In the genomic region with DNA sequence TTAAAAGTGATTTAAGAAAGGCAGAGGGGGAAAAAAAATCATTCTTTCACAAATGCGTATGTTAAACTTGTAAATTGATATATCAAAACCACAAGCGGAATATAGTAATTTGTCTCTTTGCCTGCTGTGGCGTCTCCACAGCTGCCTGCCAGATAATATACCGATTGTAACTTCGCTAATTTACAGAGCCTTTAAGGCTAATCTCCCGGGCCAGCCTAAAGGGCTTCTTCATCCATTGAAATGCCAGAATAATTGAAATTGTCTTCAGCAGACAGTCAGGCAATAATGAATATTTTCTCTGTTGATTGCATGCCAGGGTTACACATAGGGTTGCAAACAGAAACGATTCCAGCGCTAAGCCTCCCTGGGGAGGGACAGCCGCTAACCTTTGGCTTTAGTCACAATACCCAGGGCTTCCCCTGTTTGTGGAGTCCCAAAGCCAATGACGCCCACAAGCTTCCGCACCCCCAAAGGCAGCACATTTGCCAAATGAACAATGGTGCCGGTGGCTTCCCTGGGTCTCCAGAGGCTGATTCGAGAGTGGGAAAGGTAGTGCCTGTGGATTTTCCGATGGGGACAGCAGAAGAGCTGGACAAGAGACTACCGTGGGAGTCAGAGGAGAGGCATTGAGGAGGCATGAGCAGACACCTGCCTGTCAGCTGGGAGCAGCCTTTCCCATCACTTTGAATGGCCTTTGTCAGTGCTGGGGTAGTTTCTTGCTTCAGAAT, we compare ENCODE assay signal across 10 mouse cellular contexts.
DNase-seq lines count a peak whose midpoint lies in the region; ATAC-seq and TF ChIP-seq lines count a peak whose summit lies in the region.
"Had no signal": no experiment of that assay in that cellular context is flagged by ENCODE, and none has a peak within 500 bp of the region (broad histone marks: within the 10 kb centered on the region; RNA-seq: fewer than 3 reads in every experiment).

No protein-coding gene starts in this region.

- no peak overlapping the region for H3K9ac ChIP-seq in embryonic facial prominence, embryonic 14.5 days (ENCODE audit: low read depth, low read length)
- H3K9ac ChIP-seq: heart, embryonic 15.5 days; lung, embryonic 15.5 days had no signal

- no peaks in the 10 kb centered on the region for H3K4me1 ChIP-seq in heart, embryonic 10.5 days
- peaks cover 9% of the 10 kb centered on the region for H3K4me1 ChIP-seq in embryonic facial prominence, embryonic 14.5 days (ENCODE audit: control insufficient read depth, insufficient read depth, low read length)
- H3K4me1 ChIP-seq: heart, embryonic 15.5 days; lung, embryonic 15.5 days had no signal

- H3K79me2 ChIP-seq in myocyte (ENCODE audit: control insufficient read depth, insufficient read depth) = no peaks in the 10 kb centered on the region

- no peaks in the 10 kb centered on the region for H3K9me3 ChIP-seq in heart, embryonic 10.5 days
- no peaks in the 10 kb centered on the region for H3K9me3 ChIP-seq in embryonic facial prominence, embryonic 14.5 days (ENCODE audit: control insufficient read depth, low read length)
- H3K9me3 ChIP-seq: heart, embryonic 15.5 days; lung, embryonic 15.5 days had no signal

- no peak overlapping the region for H3K4me3 ChIP-seq in heart, embryonic 10.5 days
- peak overlapping the region; percentile 7 for H3K4me3 ChIP-seq in embryonic facial prominence, embryonic 14.5 days (ENCODE audit: low read depth, low read length)
- no peak overlapping the region for H3K4me3 ChIP-seq in myocyte
- H3K4me3 ChIP-seq: heart, embryonic 15.5 days; lung, embryonic 15.5 days had no signal

- WGBS in heart, embryonic 10.5 days = 56% methylated on average over 15 of the region's 15 CpGs
- WGBS in embryonic facial prominence, embryonic 14.5 days = 14% methylated on average over 15 of the region's 15 CpGs

- no peaks in the 10 kb centered on the region for H3K27me3 ChIP-seq in heart, embryonic 10.5 days (ENCODE audit: insufficient read depth, poor library complexity, severe bottlenecking)
- no peaks in the 10 kb centered on the region for H3K27me3 ChIP-seq in embryonic facial prominence, embryonic 14.5 days (replicated peaks; ENCODE audit: control insufficient read depth, insufficient read depth, low read length)
- no peaks in the 10 kb centered on the region for H3K27me3 ChIP-seq in myocyte (ENCODE audit: control insufficient read depth, insufficient read depth, insufficient read length)
- H3K27me3 ChIP-seq: heart, embryonic 15.5 days; lung, embryonic 15.5 days had no signal

- no peak for TF ChIP-seq POLR2A in myocyte (IDR thresholded peaks at IDR 0.05; ENCODE audit: insufficient read length, low read depth)

- peak overlapping the region; percentile 43 for H3K4me2 ChIP-seq in embryonic facial prominence, embryonic 14.5 days (ENCODE audit: low read depth, low read length)
- peak overlapping the region; percentile 24 for H3K4me2 ChIP-seq in myocyte (ENCODE audit: low read depth)
- H3K4me2 ChIP-seq: heart, embryonic 15.5 days; lung, embryonic 15.5 days had no signal

- no peak for ATAC-seq in embryonic facial prominence, embryonic 14.5 days (ENCODE audit: low read depth)

- H3K36me3 ChIP-seq in heart, embryonic 10.5 days = no peaks in the 10 kb centered on the region
- H3K36me3 ChIP-seq in embryonic facial prominence, embryonic 14.5 days (ENCODE audit: control insufficient read depth, insufficient read depth, low read length) = no peaks in the 10 kb centered on the region
- no peaks in the 10 kb centered on the region for H3K36me3 ChIP-seq in myocyte (ENCODE audit: control insufficient read depth, insufficient read depth)
- H3K36me3 ChIP-seq: heart, embryonic 15.5 days; lung, embryonic 15.5 days had no signal

- H3ac ChIP-seq in myocyte (ENCODE audit: control insufficient read depth, insufficient read length) = no peak overlapping the region

- no peak overlapping the region for H3K27ac ChIP-seq in heart, embryonic 10.5 days
- H3K27ac ChIP-seq in embryonic facial prominence, embryonic 14.5 days (replicated peaks; ENCODE audit: low read depth, low read length) = no peak overlapping the region
- H3K27ac ChIP-seq: heart, embryonic 15.5 days; lung, embryonic 15.5 days had no signal

- DNase-seq in heart, adult 11 months = peak; percentile 99
- no peak for DNase-seq in heart, embryonic 10.5 days (ENCODE audit: low spot score)
- peak; percentile 34 for DNase-seq in embryonic facial prominence, embryonic 14.5 days (ENCODE audit: low spot score)
- DNase-seq in heart, postnatal 4 days = peak; percentile 38
- no peak for DNase-seq in natural killer cell, adult 2 months (ENCODE audit: low spot score in 2 of 2)
- DNase-seq in left cerebral cortex, adult 9 months (ENCODE audit: low spot score in 2 of 2) = no peak
- DNase-seq in testis, postnatal 14 days (ENCODE audit: low spot score) = no peak

TF ChIP-seq in myocyte, 11 proteins besides CTCF, POLR2A, EP300 and RAD21:
- no peak for TF ChIP-seq MAX (IDR thresholded peaks at IDR 0.05; ENCODE audit: low read depth)
- TF ChIP-seq POLR2AphosphoS2 (IDR thresholded peaks at IDR 0.05; ENCODE audit: insufficient read length, low read depth) = no peak
- TF ChIP-seq TCF3 (IDR thresholded peaks at IDR 0.05; ENCODE audit: insufficient read length, low read depth) = no peak
- TF ChIP-seq MYOG (IDR thresholded peaks at IDR 0.05; ENCODE audit: control insufficient read depth in 1 of 3, insufficient read depth in 1 of 3, insufficient read length in 2 of 3, low read depth in 2 of 3) = no peak
- TF ChIP-seq TCF12 (IDR thresholded peaks at IDR 0.05; ENCODE audit: insufficient read depth, poor library complexity, severe bottlenecking) = no peak
- TF ChIP-seq REST (IDR thresholded peaks at IDR 0.05; ENCODE audit: insufficient read depth, insufficient read length) = no peak
- no peak for TF ChIP-seq USF1 (IDR thresholded peaks at IDR 0.05; ENCODE audit: low read depth)
- TF ChIP-seq CEBPB (IDR thresholded peaks at IDR 0.05; ENCODE audit: insufficient read depth, poor library complexity, severe bottlenecking) = no peak
- TF ChIP-seq E2F4 (IDR thresholded peaks at IDR 0.05; ENCODE audit: insufficient read depth) = no peak

Comparison
In these comparisons a context has a peak if more than half of its experiments do, and no peak if none do; other contexts are left out.
1. DNase-seq: peak in heart, adult 11 months (single experiment), embryonic facial prominence, embryonic 14.5 days (single experiment) and heart, postnatal 4 days (single experiment); none in heart, embryonic 10.5 days (single experiment), natural killer cell, adult 2 months (0 of 2), left cerebral cortex, adult 9 months (0 of 2) and testis, postnatal 14 days (single experiment).